Mouse (Mus musculus): Measurements from ENCODE around the gene Myh7b. TPM values are rescaled to one million over a fixed set of nuclear protein-coding genes. Genes with fewer than 3 reads are reported as not detected.

Gene Myh7b
- 10 to 100 TPM in 1 of 4 experiments, 1 to 10 TPM in 3; 3.7 to 13.0 (median 7.2) TPM for total RNA-seq (2022)

- DNase-seq (ENCODE audit: low spot score in 2 of 2), result no peak
Measured at GRCm38 (mm10) chr2:155610978-155611377, at the start of gene Myh7b. Myh7b (plus strand) TSS chr2:155611212.

- no peak for DNase-seq (ENCODE audit: low spot score in 2 of 2)
Measured at GRCm38 (mm10) chr2:155562209-155562608, 48.8 kb upstream of the Myh7b start.

GRCm38 (mm10) chr2:155562934-155563333, 48.1 kb upstream of the Myh7b start:
- DNase-seq (ENCODE audit: low spot score in 2 of 2), result no peak

GRCm38 (mm10) chr2:155567751-155568150, 43.3 kb upstream of the Myh7b start:
- no peak for DNase-seq (ENCODE audit: low spot score in 2 of 2)

GRCm38 (mm10) chr2:155569223-155569807, 41.7 kb upstream of the Myh7b start:
- DNase-seq (ENCODE audit: low spot score in 2 of 2), result no peak

- DNase-seq (ENCODE audit: low spot score in 2 of 2), result no peak
Measured at GRCm38 (mm10) chr2:155573001-155573400, 38.0 kb upstream of the Myh7b start.

GRCm38 (mm10) chr2:155573996-155574395, 37.0 kb upstream of the Myh7b start:
- no peak for DNase-seq (ENCODE audit: low spot score in 2 of 2)

- peak in 1 of 2 experiments; percentile 33 for DNase-seq (ENCODE audit: low spot score in 2 of 2)
Measured at GRCm38 (mm10) chr2:155574700-155575099, 36.3 kb upstream of the Myh7b start.

GRCm38 (mm10) chr2:155576656-155577055, 34.4 kb upstream of the Myh7b start:
- DNase-seq (ENCODE audit: low spot score in 2 of 2), result no peak

- no peak for DNase-seq (ENCODE audit: low spot score in 2 of 2)
Measured at GRCm38 (mm10) chr2:155580331-155580730, 30.7 kb upstream of the Myh7b start.

- no peak for DNase-seq (ENCODE audit: low spot score in 2 of 2)
Measured at GRCm38 (mm10) chr2:155582384-155582995, 28.5 kb upstream of the Myh7b start.

- DNase-seq (ENCODE audit: low spot score in 2 of 2), result no peak
Measured at GRCm38 (mm10) chr2:155582996-155583395, 28.0 kb upstream of the Myh7b start.

- DNase-seq (ENCODE audit: low spot score in 2 of 2), result no peak
Measured at GRCm38 (mm10) chr2:155583927-155584530, 27.0 kb upstream of the Myh7b start.

- DNase-seq (ENCODE audit: low spot score in 2 of 2), result no peak
Measured at GRCm38 (mm10) chr2:155585082-155585481, 25.9 kb upstream of the Myh7b start.

- DNase-seq (ENCODE audit: low spot score in 2 of 2), result no peak
Measured at GRCm38 (mm10) chr2:155585486-155585885, 25.5 kb upstream of the Myh7b start.

- DNase-seq (ENCODE audit: low spot score in 2 of 2), result no peak
Measured at GRCm38 (mm10) chr2:155588136-155588535, 22.9 kb upstream of the Myh7b start.

- DNase-seq (ENCODE audit: low spot score in 2 of 2), result no peak
Measured at GRCm38 (mm10) chr2:155589521-155589920, 21.5 kb upstream of the Myh7b start.

GRCm38 (mm10) chr2:155590876-155591275, 20.1 kb upstream of the Myh7b start:
- DNase-seq (ENCODE audit: low spot score in 2 of 2), result no peak

GRCm38 (mm10) chr2:155591676-155592075, 19.3 kb upstream of the Myh7b start:
- DNase-seq (ENCODE audit: low spot score in 2 of 2), result no peak

- DNase-seq (ENCODE audit: low spot score in 2 of 2), result peak; percentile 96 to 97
Measured at GRCm38 (mm10) chr2:155592137-155592853, 18.7 kb upstream of the Myh7b start, which contains the start of gene Gss. Gss (minus strand) TSS chr2:155592810.

- no peak for DNase-seq (ENCODE audit: low spot score in 2 of 2)
Measured at GRCm38 (mm10) chr2:155592854-155593283, 18.1 kb upstream of the Myh7b start.

- DNase-seq (ENCODE audit: low spot score in 2 of 2), result no peak
Measured at GRCm38 (mm10) chr2:155595516-155595915, 15.5 kb upstream of the Myh7b start.
